Mouse (Mus musculus): ENCODE measurements around the gene Pdzk1.

Gene Pdzk1

GRCm38 (mm10) chr3:96836414-96836813 lies 7.3 kb downstream of the Pdzk1 start:
- DNase-seq (ENCODE audit: low spot score in 2 of 2): no peak

GRCm38 (mm10) chr3:96838996-96839645 lies 10.0 kb downstream of the Pdzk1 start:
- no peak for DNase-seq (ENCODE audit: low spot score in 2 of 2)

- no peak for DNase-seq (ENCODE audit: low spot score in 2 of 2)
These were observed 16.1 kb downstream of the Pdzk1 start for GRCm38 (mm10) chr3:96845191-96845590.

- no peak for DNase-seq (ENCODE audit: low spot score in 2 of 2)
These were observed 16.7 kb downstream of the Pdzk1 start for GRCm38 (mm10) chr3:96845806-96846205.

- no peak for DNase-seq (ENCODE audit: low spot score in 2 of 2)
These were observed 17.9 kb downstream of the Pdzk1 start for GRCm38 (mm10) chr3:96846985-96847384.

GRCm38 (mm10) chr3:96847661-96848060 lies 18.6 kb downstream of the Pdzk1 start:
- no peak for DNase-seq (ENCODE audit: low spot score in 2 of 2)

GRCm38 (mm10) chr3:96848470-96848869 lies 19.4 kb downstream of the Pdzk1 start:
- no peak for DNase-seq (ENCODE audit: low spot score in 2 of 2)

- DNase-seq (ENCODE audit: low spot score in 2 of 2): no peak
These were observed 20.2 kb downstream of the Pdzk1 start for GRCm38 (mm10) chr3:96849168-96849727.

GRCm38 (mm10) chr3:96852561-96852960 lies 23.5 kb downstream of the Pdzk1 start:
- no peak for DNase-seq (ENCODE audit: low spot score in 2 of 2)

- no peak for DNase-seq (ENCODE audit: low spot score in 2 of 2)
These were observed 25.3 kb downstream of the Pdzk1 start for GRCm38 (mm10) chr3:96854376-96854775.

- DNase-seq (ENCODE audit: low spot score in 2 of 2): no peak
These were observed 26.7 kb downstream of the Pdzk1 start for GRCm38 (mm10) chr3:96855833-96856232.

- no peak for DNase-seq (ENCODE audit: low spot score in 2 of 2)
These were observed 31.4 kb downstream of the Pdzk1 start for GRCm38 (mm10) chr3:96860498-96860897.

GRCm38 (mm10) chr3:96867863-96868262 lies 38.8 kb downstream of the Pdzk1 start:
- DNase-seq (ENCODE audit: low spot score in 2 of 2): no peak

GRCm38 (mm10) chr3:96868566-96868965 lies 39.5 kb downstream of the Pdzk1 start:
- DNase-seq (ENCODE audit: low spot score in 2 of 2): no peak

- no peak for DNase-seq (ENCODE audit: low spot score in 2 of 2)
These were observed 40.0 kb downstream of the Pdzk1 start for GRCm38 (mm10) chr3:96869091-96869490.

GRCm38 (mm10) chr3:96870270-96870669 lies 41.2 kb downstream of the Pdzk1 start:
- DNase-seq (ENCODE audit: low spot score in 2 of 2): no peak

GRCm38 (mm10) chr3:96871070-96871469 lies 42.0 kb downstream of the Pdzk1 start:
- no peak for DNase-seq (ENCODE audit: low spot score in 2 of 2)

- DNase-seq (ENCODE audit: low spot score in 2 of 2): no peak
These were observed 43.4 kb downstream of the Pdzk1 start for GRCm38 (mm10) chr3:96872501-96872900.

GRCm38 (mm10) chr3:96874808-96875571 lies 45.9 kb downstream of the Pdzk1 start:
- no peak for DNase-seq (ENCODE audit: low spot score in 2 of 2)

GRCm38 (mm10) chr3:96879536-96879935 lies 50.5 kb downstream of the Pdzk1 start:
- no peak for DNase-seq (ENCODE audit: low spot score in 2 of 2)

GRCm38 (mm10) chr3:96880385-96880784 lies 51.3 kb downstream of the Pdzk1 start:
- no peak for DNase-seq (ENCODE audit: low spot score in 2 of 2)

GRCm38 (mm10) chr3:96881557-96881956 lies 52.5 kb downstream of the Pdzk1 start:
- DNase-seq (ENCODE audit: low spot score in 2 of 2): no peak

All from frontal cortex, postnatal 10 days (tissue).